Comparison of ENCODE assay signal across 15 mouse cellular contexts in genomic region chr3:95689940-95690339, GRCm38 (mm10). TPM values are rescaled to one million over a fixed set of nuclear protein-coding genes. Genes with fewer than 3 reads are reported as not detected.
DNase-seq lines count a peak whose midpoint lies in the region; ATAC-seq lines count a peak whose summit lies in the region.
"Had no signal": no experiment of that assay in that cellular context is flagged by ENCODE, and none has a peak within 500 bp of the region (broad histone marks: within the 10 kb centered on the region; RNA-seq: fewer than 3 reads in every experiment).

No protein-coding gene starts in this region.

- peaks cover 5% of the 10 kb centered on the region; the same call in 1 of the 2 replicates for H3K36me3 ChIP-seq in hindbrain, embryonic 10.5 days
- H3K36me3 ChIP-seq in hindbrain, embryonic 11.5 days (ENCODE audit: control insufficient read depth, insufficient read depth, low read length): no peaks in the 10 kb centered on the region
- 0 out of 2 replicates have a peak, but pooled peaks cover 6% of the 10 kb centered on the region for H3K36me3 ChIP-seq in midbrain, embryonic 10.5 days
- H3K36me3 ChIP-seq in midbrain, embryonic 13.5 days: no peaks in the 10 kb centered on the region
- H3K36me3 ChIP-seq: hindbrain, embryonic 13.5 days; limb, embryonic 13.5 days; midbrain, embryonic 15.5 days had no signal

- H3K27me3 ChIP-seq in hindbrain, embryonic 10.5 days (ENCODE audit: insufficient read depth, poor library complexity, severe bottlenecking): peaks cover 42% of the 10 kb centered on the region
- peaks cover 4% of the 10 kb centered on the region for H3K27me3 ChIP-seq in hindbrain, embryonic 11.5 days (ENCODE audit: control insufficient read depth, insufficient read depth, low read length)
- H3K27me3 ChIP-seq in midbrain, embryonic 10.5 days (ENCODE audit: low read depth, poor library complexity, severe bottlenecking): peaks cover 27% of the 10 kb centered on the region
- H3K27me3 ChIP-seq in midbrain, embryonic 13.5 days: peaks cover 8% of the 10 kb centered on the region
- H3K27me3 ChIP-seq: limb, embryonic 13.5 days; midbrain, embryonic 15.5 days; neural tube, embryonic 13.5 days had no signal

- H3K27ac ChIP-seq in hindbrain, embryonic 10.5 days: 0 out of 2 replicates have a peak overlapping the region, but pooled peaks have one; percentile 6
- no peak overlapping the region for H3K27ac ChIP-seq in hindbrain, embryonic 11.5 days (ENCODE audit: low read depth, low read length)
- H3K27ac ChIP-seq in midbrain, embryonic 10.5 days (replicated peaks): 0 out of 2 replicates have a peak overlapping the region, but pooled peaks have one; percentile 13
- no peak overlapping the region for H3K27ac ChIP-seq in midbrain, embryonic 13.5 days
- H3K27ac ChIP-seq: hindbrain, embryonic 13.5 days; limb, embryonic 13.5 days; midbrain, embryonic 15.5 days; neural tube, embryonic 13.5 days had no signal

- DNase-seq in hindbrain, embryonic 10.5 days (ENCODE audit: low spot score): no peak
- DNase-seq in hindbrain, embryonic 11.5 days (ENCODE audit: low spot score): no peak
- DNase-seq in midbrain, embryonic 10.5 days (ENCODE audit: low spot score): no peak
- DNase-seq in heart, postnatal 36 days: peak; percentile 12 to 31
- no peak for DNase-seq in layer of hippocampus, postnatal 10 days (ENCODE audit: low spot score in 2 of 2)
- DNase-seq in spleen, postnatal 14 days (ENCODE audit: low spot score in 2 of 2): no peak
- DNase-seq: cerebellum, adult 9-10 months; lung, adult 2 months; spleen, adult 18-20 months had no signal

- H3K9ac ChIP-seq in hindbrain, embryonic 11.5 days (ENCODE audit: low read depth, low read length): no peak overlapping the region
- H3K9ac ChIP-seq in midbrain, embryonic 13.5 days (replicated peaks): no peak overlapping the region
- H3K9ac ChIP-seq: hindbrain, embryonic 13.5 days; limb, embryonic 13.5 days; midbrain, embryonic 15.5 days; neural tube, embryonic 13.5 days had no signal

- peaks cover 64% of the 10 kb centered on the region for H3K4me1 ChIP-seq in hindbrain, embryonic 10.5 days (replicated peaks)
- peaks cover 7% of the 10 kb centered on the region for H3K4me1 ChIP-seq in hindbrain, embryonic 11.5 days (replicated peaks; ENCODE audit: control insufficient read depth, insufficient read depth, low read length)
- peaks cover 56% of the 10 kb centered on the region for H3K4me1 ChIP-seq in midbrain, embryonic 10.5 days
- H3K4me1 ChIP-seq in midbrain, embryonic 13.5 days (replicated peaks): peaks cover 25% of the 10 kb centered on the region

- intact Hi-C loops in heart, postnatal 36 days (cut with DNase I): no loop called here

- ATAC-seq in hindbrain, embryonic 11.5 days (ENCODE audit: low FRiP score): no peak
- no peak for ATAC-seq in midbrain, embryonic 13.5 days
- ATAC-seq: forebrain, embryonic 14.5 days; midbrain, embryonic 15.5 days had no signal

- H3K9me3 ChIP-seq in hindbrain, embryonic 10.5 days: 0 out of 2 replicates have a peak, but pooled peaks cover 2% of the 10 kb centered on the region
- H3K9me3 ChIP-seq in hindbrain, embryonic 11.5 days (ENCODE audit: control insufficient read depth, low read length): no peaks in the 10 kb centered on the region
- H3K9me3 ChIP-seq in midbrain, embryonic 10.5 days (replicated peaks): no peaks in the 10 kb centered on the region
- H3K9me3 ChIP-seq in midbrain, embryonic 13.5 days: 0 out of 2 replicates have a peak, but pooled peaks cover 4% of the 10 kb centered on the region
- H3K9me3 ChIP-seq: hindbrain, embryonic 13.5 days; limb, embryonic 13.5 days; midbrain, embryonic 15.5 days; neural tube, embryonic 13.5 days had no signal

- no peak overlapping the region for H3K4me3 ChIP-seq in hindbrain, embryonic 10.5 days
- no peak overlapping the region for H3K4me3 ChIP-seq in hindbrain, embryonic 11.5 days (ENCODE audit: low read depth, low read length)
- no peak overlapping the region for H3K4me3 ChIP-seq in midbrain, embryonic 10.5 days
- H3K4me3 ChIP-seq in midbrain, embryonic 13.5 days (replicated peaks): no peak overlapping the region
- H3K4me3 ChIP-seq: hindbrain, embryonic 13.5 days; limb, embryonic 13.5 days; midbrain, embryonic 15.5 days; neural tube, embryonic 13.5 days had no signal

- H3K4me2 ChIP-seq in hindbrain, embryonic 11.5 days (replicated peaks; ENCODE audit: low read depth, low read length): no peak overlapping the region
- no peak overlapping the region for H3K4me2 ChIP-seq in midbrain, embryonic 13.5 days (replicated peaks)
- H3K4me2 ChIP-seq: hindbrain, embryonic 13.5 days; limb, embryonic 13.5 days; midbrain, embryonic 15.5 days; neural tube, embryonic 13.5 days had no signal

- 48% methylated on average over 2 of the region's 2 CpGs for WGBS in hindbrain, embryonic 10.5 days
- WGBS in hindbrain, embryonic 11.5 days: 60% methylated on average over 2 of the region's 2 CpGs
- 51% methylated on average over 2 of the region's 2 CpGs for WGBS in midbrain, embryonic 10.5 days
- WGBS in midbrain, embryonic 13.5 days: 44% methylated on average over 2 of the region's 2 CpGs

RNA-seq across cellular contexts. Expression of gene Adamtsl4, which starts 2.2 kb away (rescaled TPM):
- polyA plus RNA-seq in hindbrain, embryonic 10.5 days (2016; fragmentation: Nextera tagmentation; extraction: Ambion mirVana): 0.73 and 0.86 TPM in 2 replicates
- polyA plus RNA-seq in hindbrain, embryonic 11.5 days (2014; fragmentation: Nextera tagmentation; extraction: Ambion mirVana): 0.14 and 0.80 TPM in 2 replicates
- 0.78 and 1.4 TPM in 2 replicates for polyA plus RNA-seq in midbrain, embryonic 10.5 days (2016; fragmentation: Nextera tagmentation; extraction: Ambion mirVana)
- 0.68 and 1.9 TPM in 2 replicates for polyA plus RNA-seq in midbrain, embryonic 13.5 days (2015; fragmentation: Nextera tagmentation; extraction: Ambion mirVana)
- total RNA-seq in heart, postnatal 36 days (2021): 10 to 100 TPM; 62.2 to 67.6 TPM
- total RNA-seq in layer of hippocampus, postnatal 10 days (2021): under 1 TPM; 0.69 to 0.94 TPM

RNA-seq across cellular contexts. Expression of gene Mcl1, which starts 31.4 kb away (rescaled TPM):
- 47.2 and 53.4 TPM in 2 replicates for polyA plus RNA-seq in hindbrain, embryonic 10.5 days (2016; fragmentation: Nextera tagmentation; extraction: Ambion mirVana)
- polyA plus RNA-seq in hindbrain, embryonic 11.5 days (2014; fragmentation: Nextera tagmentation; extraction: Ambion mirVana): 76.1 and 87.4 TPM in 2 replicates
- polyA plus RNA-seq in midbrain, embryonic 10.5 days (2016; fragmentation: Nextera tagmentation; extraction: Ambion mirVana): 41.9 and 47.6 TPM in 2 replicates
- 46.9 and 56.3 TPM in 2 replicates for polyA plus RNA-seq in midbrain, embryonic 13.5 days (2015; fragmentation: Nextera tagmentation; extraction: Ambion mirVana)
- 100 to 1,000 TPM; 151 to 156 TPM for total RNA-seq in heart, postnatal 36 days (2021)
- 10 to 100 TPM; 68.0 TPM for total RNA-seq in layer of hippocampus, postnatal 10 days (2021)

RNA-seq across cellular contexts. Expression of gene Ecm1, which starts 49.4 kb away (rescaled TPM):
- 14.2 and 20.3 TPM in 2 replicates for polyA plus RNA-seq in hindbrain, embryonic 10.5 days (2016; fragmentation: Nextera tagmentation; extraction: Ambion mirVana)
- polyA plus RNA-seq in hindbrain, embryonic 11.5 days (2014; fragmentation: Nextera tagmentation; extraction: Ambion mirVana): 13.3 and 14.3 TPM in 2 replicates
- polyA plus RNA-seq in midbrain, embryonic 10.5 days (2016; fragmentation: Nextera tagmentation; extraction: Ambion mirVana): 18.1 and 19.5 TPM in 2 replicates
- 11.3 and 11.8 TPM in 2 replicates for polyA plus RNA-seq in midbrain, embryonic 13.5 days (2015; fragmentation: Nextera tagmentation; extraction: Ambion mirVana)
- 10 to 100 TPM; 59.4 to 60.0 TPM for total RNA-seq in heart, postnatal 36 days (2021)
- 10 to 100 TPM in 1 of 2 experiments, 1 to 10 TPM in 1; 9.6 to 11.9 TPM for total RNA-seq in layer of hippocampus, postnatal 10 days (2021)

Comparison
In these comparisons a context has a peak if more than half of its experiments do, and no peak if none do; other contexts are left out.
1. H3K27ac ChIP-seq: peak in hindbrain, embryonic 10.5 days (single experiment) and midbrain, embryonic 10.5 days (single experiment); none in hindbrain, embryonic 11.5 days (single experiment) and midbrain, embryonic 13.5 days (single experiment).
2. DNase-seq: peak in heart, postnatal 36 days (2 of 2); none in hindbrain, embryonic 10.5 days (single experiment), hindbrain, embryonic 11.5 days (single experiment), midbrain, embryonic 10.5 days (single experiment), layer of hippocampus, postnatal 10 days (0 of 2) and spleen, postnatal 14 days (0 of 2).